Mouse (Mus musculus): ENCODE data around the gene Cd209e.

GRCm38 (mm10) chr8:3878455-3878854 is 24.3 kb upstream of the Cd209e start, which contains the start of gene Cd209d:
- TF ChIP-seq POLR2A (IDR thresholded peaks at IDR 0.05; ENCODE audit: low read depth, low read length) = no peak
- TF ChIP-seq CTCF (IDR thresholded peaks at IDR 0.05; ENCODE audit: borderline replicate concordance, insufficient read depth, low read length) = no peak

All from embryonic fibroblast, embryonic 13.5 days (primary cell).